Mouse (Mus musculus) MEL-GATA-1-ER (cell line): ENCODE results near the gene Kalrn.

Experiments
- DNase-seq: peaks from one replicate; pipeline ENCODE4 v3.0.0-alpha.2; 2012; ENCODE audit warnings: low read depth; ENCODE audit errors: extremely low read depth

The Kalrn gene

GRCm38 (mm10) chr16:33995496-33995895, 577.8 kb downstream of the Kalrn start:
- DNase-seq = no peak

- DNase-seq = no peak
Measured at GRCm38 (mm10) chr16:33994321-33994720, 579.0 kb downstream of the Kalrn start.

GRCm38 (mm10) chr16:33990712-33991111, 582.6 kb downstream of the Kalrn start:
- no peak for DNase-seq

- no peak for DNase-seq
Measured at GRCm38 (mm10) chr16:33989106-33989505, 584.2 kb downstream of the Kalrn start.

- peak; percentile 40 for DNase-seq
Measured at GRCm38 (mm10) chr16:33988358-33989012, 584.8 kb downstream of the Kalrn start.

- no peak for DNase-seq
Measured at GRCm38 (mm10) chr16:33986993-33987392, 586.3 kb downstream of the Kalrn start.

- DNase-seq = no peak
Measured at GRCm38 (mm10) chr16:33985372-33985771, 588.0 kb downstream of the Kalrn start.

- DNase-seq = no peak
Measured at GRCm38 (mm10) chr16:33983712-33984111, 589.6 kb downstream of the Kalrn start.

- no peak for DNase-seq
Measured at GRCm38 (mm10) chr16:33979855-33980254, 593.5 kb downstream of the Kalrn start.

- DNase-seq = no peak
Measured at GRCm38 (mm10) chr16:33967283-33967640, 606.1 kb downstream of the Kalrn start.

GRCm38 (mm10) chr16:33966538-33967282, 606.6 kb downstream of the Kalrn start, which contains the start of gene Umps:
Gene Umps, minus strand, starts transcription at chr16:33967038.
- peak; percentile 49 for DNase-seq

GRCm38 (mm10) chr16:33965878-33966537, 607.3 kb downstream of the Kalrn start:
- DNase-seq = no peak

- no peak for DNase-seq
Measured at GRCm38 (mm10) chr16:33963509-33963908, 609.8 kb downstream of the Kalrn start.

GRCm38 (mm10) chr16:33954793-33955192, 618.5 kb downstream of the Kalrn start:
- peak; percentile 76 for DNase-seq

- no peak for DNase-seq
Measured at GRCm38 (mm10) chr16:33953008-33953407, 620.3 kb downstream of the Kalrn start.

GRCm38 (mm10) chr16:33950830-33951229, 622.5 kb downstream of the Kalrn start:
- peak; percentile 45 for DNase-seq

GRCm38 (mm10) chr16:33950386-33950785, 622.9 kb downstream of the Kalrn start:
- no peak for DNase-seq

- no peak for DNase-seq
Measured at GRCm38 (mm10) chr16:33947664-33948571, 625.4 kb downstream of the Kalrn start.

- no peak for DNase-seq
Measured at GRCm38 (mm10) chr16:33946021-33946420, 627.3 kb downstream of the Kalrn start.

- no peak for DNase-seq
Measured at GRCm38 (mm10) chr16:33944772-33945171, 628.6 kb downstream of the Kalrn start.

GRCm38 (mm10) chr16:33944126-33944525, 629.2 kb downstream of the Kalrn start:
- DNase-seq = no peak
